Mouse (Mus musculus): ENCODE measurements around the gene Cox4i1. TPM values are rescaled to one million over a fixed set of nuclear protein-coding genes. Genes with fewer than 3 reads are reported as not detected.

Gene Cox4i1
- 638 and 672 TPM in 2 replicates for polyA plus RNA-seq (2015; fragmentation: Nextera tagmentation; extraction: Ambion mirVana)

GRCm38 (mm10) chr8:120667561-120668373, at the start of gene Cox4i1, which contains the start of gene Gm27021:
Gene Cox4i1, plus strand, starts transcription at chr8:120668222.
Gene Gm27021, minus strand, starts transcription at chr8:120668079.
- peaks cover 22% of the 10 kb centered on the region for H3K36me3 ChIP-seq (ENCODE audit: control insufficient read depth, insufficient read depth)
- peaks cover 27% of the 10 kb centered on the region for H3K4me1 ChIP-seq (ENCODE audit: control insufficient read depth, low read depth, low read length)
- H3K4me2 ChIP-seq (ENCODE audit: low read depth, low read length), result peak within 1 kb of the TSS; percentile 91
- H3K27ac ChIP-seq (ENCODE audit: low read length), result peak within 1 kb of the TSS; percentile 94
- ATAC-seq (ENCODE audit: low read depth), result peak; percentile 93
- under 1% methylated on average over 104 of the region's 105 CpGs for WGBS (ENCODE audit: insufficient replicate concordance)
- peak within 1 kb of the TSS; percentile 94 for H3K9ac ChIP-seq (ENCODE audit: low read depth, low read length)
- peak within 1 kb of the TSS; percentile 92 for H3K4me3 ChIP-seq (ENCODE audit: low read depth, low read length)
- H3K9me3 ChIP-seq (replicated peaks; ENCODE audit: control insufficient read depth, low read length), result no peaks in the 10 kb centered on the region
- H3K27me3 ChIP-seq (ENCODE audit: control insufficient read depth, insufficient read depth, low read depth, low read length), result no peaks in the 10 kb centered on the region

- Histone ChIP-seq H3K36me3 (ENCODE audit: control insufficient read depth, insufficient read depth) (no peaks in the 10 kb centered on the region), H3K4me1 (ENCODE audit: control insufficient read depth, low read depth, low read length) (peaks cover 16% of the 10 kb centered on the region), H3K4me3 (ENCODE audit: low read depth, low read length) (no peak overlapping the region), H3K4me2 (ENCODE audit: low read depth, low read length) (no peak overlapping the region), H3K27ac (ENCODE audit: low read length) (peak overlapping the region; percentile 65), H3K27me3 (ENCODE audit: control insufficient read depth, insufficient read depth, low read depth, low read length) (no peaks in the 10 kb centered on the region), H3K9ac (ENCODE audit: low read depth, low read length) (no peak overlapping the region), H3K9me3 (replicated peaks; ENCODE audit: control insufficient read depth, low read length) (no peaks in the 10 kb centered on the region)
- ATAC-seq (ENCODE audit: low read depth), result peak; percentile 27
- WGBS (ENCODE audit: insufficient replicate concordance), result 57% methylated on average over 11 of the region's 11 CpGs
Observed at GRCm38 (mm10) chr8:120619235-120620180, 48.5 kb upstream of the Cox4i1 start.

GRCm38 (mm10) chr8:120620441-120620840, 47.6 kb upstream of the Cox4i1 start:
- Histone ChIP-seq H3K4me1 (ENCODE audit: control insufficient read depth, low read depth, low read length) (peaks cover 16% of the 10 kb centered on the region), H3K4me2 (ENCODE audit: low read depth, low read length) (no peak overlapping the region), H3K27ac (ENCODE audit: low read length) (no peak overlapping the region), H3K4me3 (ENCODE audit: low read depth, low read length) (no peak overlapping the region), H3K27me3 (ENCODE audit: control insufficient read depth, insufficient read depth, low read depth, low read length) (no peaks in the 10 kb centered on the region), H3K36me3 (ENCODE audit: control insufficient read depth, insufficient read depth) (no peaks in the 10 kb centered on the region), H3K9ac (ENCODE audit: low read depth, low read length) (no peak overlapping the region), H3K9me3 (replicated peaks; ENCODE audit: control insufficient read depth, low read length) (no peaks in the 10 kb centered on the region)
- WGBS (ENCODE audit: insufficient replicate concordance), result 62% methylated on average over 7 of the region's 7 CpGs
- 0 out of 2 replicates have a peak, but pooled peaks have one; percentile 14 for ATAC-seq (ENCODE audit: low read depth)

- no peaks in the 10 kb centered on the region for H3K27me3 ChIP-seq (ENCODE audit: control insufficient read depth, insufficient read depth, low read depth, low read length)
- H3K9ac ChIP-seq (ENCODE audit: low read depth, low read length), result no peak overlapping the region
- no peaks in the 10 kb centered on the region for H3K9me3 ChIP-seq (replicated peaks; ENCODE audit: control insufficient read depth, low read length)
- H3K4me1 ChIP-seq (ENCODE audit: control insufficient read depth, low read depth, low read length), result peaks cover 16% of the 10 kb centered on the region
- no peak overlapping the region for H3K27ac ChIP-seq (ENCODE audit: low read length)
- H3K36me3 ChIP-seq (ENCODE audit: control insufficient read depth, insufficient read depth), result no peaks in the 10 kb centered on the region
- 64% methylated on average over 14 of the region's 14 CpGs for WGBS (ENCODE audit: insufficient replicate concordance)
- no peak overlapping the region for H3K4me3 ChIP-seq (ENCODE audit: low read depth, low read length)
- no peak overlapping the region for H3K4me2 ChIP-seq (ENCODE audit: low read depth, low read length)
- ATAC-seq (ENCODE audit: low read depth), result 0 out of 2 replicates have a peak, but pooled peaks have one; percentile 18
Observed at GRCm38 (mm10) chr8:120622161-120622560, 45.9 kb upstream of the Cox4i1 start.

GRCm38 (mm10) chr8:120623608-120624007, 44.4 kb upstream of the Cox4i1 start:
- WGBS (ENCODE audit: insufficient replicate concordance), result 27% methylated on average over 2 of the region's 2 CpGs

GRCm38 (mm10) chr8:120626461-120626860, 41.6 kb upstream of the Cox4i1 start:
- WGBS (ENCODE audit: insufficient replicate concordance), result 69% methylated on average over 11 of the region's 11 CpGs
- no peaks in the 10 kb centered on the region for H3K9me3 ChIP-seq (replicated peaks; ENCODE audit: control insufficient read depth, low read length)

More at GRCm38 (mm10) chr8:120623608-120624007, 44.4 kb upstream of the Cox4i1 start:
- no peak overlapping the region for H3K27ac ChIP-seq (ENCODE audit: low read length)
- H3K9ac ChIP-seq (ENCODE audit: low read depth, low read length), result no peak overlapping the region
- H3K4me1 ChIP-seq (ENCODE audit: control insufficient read depth, low read depth, low read length), result peaks cover 13% of the 10 kb centered on the region
- no peaks in the 10 kb centered on the region for H3K9me3 ChIP-seq (replicated peaks; ENCODE audit: control insufficient read depth, low read length)
- H3K36me3 ChIP-seq (ENCODE audit: control insufficient read depth, insufficient read depth), result no peaks in the 10 kb centered on the region
- H3K27me3 ChIP-seq (ENCODE audit: control insufficient read depth, insufficient read depth, low read depth, low read length), result no peaks in the 10 kb centered on the region
- H3K4me3 ChIP-seq (ENCODE audit: low read depth, low read length), result no peak overlapping the region
- no peak for ATAC-seq (ENCODE audit: low read depth)
- no peak overlapping the region for H3K4me2 ChIP-seq (ENCODE audit: low read depth, low read length)

GRCm38 (mm10) chr8:120627298-120627697, 40.7 kb upstream of the Cox4i1 start:
- H3K27ac ChIP-seq (ENCODE audit: low read length), result no peak overlapping the region
- no peak for ATAC-seq (ENCODE audit: low read depth)
- no peak overlapping the region for H3K4me3 ChIP-seq (ENCODE audit: low read depth, low read length)
- 62% methylated on average over 5 of the region's 5 CpGs for WGBS (ENCODE audit: insufficient replicate concordance)
- no peaks in the 10 kb centered on the region for H3K27me3 ChIP-seq (ENCODE audit: control insufficient read depth, insufficient read depth, low read depth, low read length)
- H3K36me3 ChIP-seq (ENCODE audit: control insufficient read depth, insufficient read depth), result no peaks in the 10 kb centered on the region
- H3K9me3 ChIP-seq (replicated peaks; ENCODE audit: control insufficient read depth, low read length), result no peaks in the 10 kb centered on the region
- no peak overlapping the region for H3K9ac ChIP-seq (ENCODE audit: low read depth, low read length)
- H3K4me1 ChIP-seq (ENCODE audit: control insufficient read depth, low read depth, low read length), result no peaks in the 10 kb centered on the region; the same call in 1 of the 2 replicates
- H3K4me2 ChIP-seq (ENCODE audit: low read depth, low read length), result no peak overlapping the region

More at GRCm38 (mm10) chr8:120626461-120626860, 41.6 kb upstream of the Cox4i1 start:
- Histone ChIP-seq H3K4me1 (ENCODE audit: control insufficient read depth, low read depth, low read length) (peaks cover 6% of the 10 kb centered on the region; the same call in 1 of the 2 replicates), H3K27ac (ENCODE audit: low read length) (no peak overlapping the region), H3K4me3 (ENCODE audit: low read depth, low read length) (no peak overlapping the region), H3K27me3 (ENCODE audit: control insufficient read depth, insufficient read depth, low read depth, low read length) (no peaks in the 10 kb centered on the region), H3K9ac (ENCODE audit: low read depth, low read length) (no peak overlapping the region), H3K36me3 (ENCODE audit: control insufficient read depth, insufficient read depth) (no peaks in the 10 kb centered on the region), H3K4me2 (ENCODE audit: low read depth, low read length) (no peak overlapping the region)
- ATAC-seq (ENCODE audit: low read depth), result no peak

- Histone ChIP-seq H3K9me3 (replicated peaks; ENCODE audit: control insufficient read depth, low read length) (no peaks in the 10 kb centered on the region), H3K9ac (ENCODE audit: low read depth, low read length) (no peak overlapping the region), H3K4me2 (ENCODE audit: low read depth, low read length) (no peak overlapping the region), H3K27ac (ENCODE audit: low read length) (no peak overlapping the region), H3K4me1 (ENCODE audit: control insufficient read depth, low read depth, low read length) (peaks cover 6% of the 10 kb centered on the region; the same call in 1 of the 2 replicates), H3K4me3 (ENCODE audit: low read depth, low read length) (no peak overlapping the region), H3K27me3 (ENCODE audit: control insufficient read depth, insufficient read depth, low read depth, low read length) (peaks cover 21% of the 10 kb centered on the region), H3K36me3 (ENCODE audit: control insufficient read depth, insufficient read depth) (no peaks in the 10 kb centered on the region)
- WGBS (ENCODE audit: insufficient replicate concordance), result 60% methylated on average over 5 of the region's 5 CpGs
- ATAC-seq (ENCODE audit: low read depth), result no peak
Observed at GRCm38 (mm10) chr8:120630031-120630430, 38.0 kb upstream of the Cox4i1 start.

Data from liver, embryonic 16.5 days (tissue).